Mouse (Mus musculus) layer of hippocampus, adult 2 months (tissue): ENCODE results near the gene Pdk1. TPM values are rescaled to one million over a fixed set of nuclear protein-coding genes. Genes with fewer than 3 reads are reported as not detected.

Experiments used
- DNase-seq, 2 experiments: peaks; one replicate each; pipeline ENCODE4 v3.0.0; 2022; ENCODE audit warnings: low spot score in 2 of 2
- H3K27ac ChIP-seq: fragments of 200-600 bp; 2 replicates; pipeline ENCODE4 v1.8.1; 2022
- H3K4me3 ChIP-seq: fragments of 200-600 bp; 2 replicates; pipeline ENCODE4 v1.8.1; 2022; ENCODE audit warnings: mild to moderate bottlenecking
- CTCF ChIP-seq: fragments of 200-600 bp; conservative IDR thresholded peaks from 2 replicates; pipeline ENCODE4 v1.8.1; 2022; ENCODE audit warnings: antibody characterized with exemption, mild to moderate bottlenecking, moderate library complexity
- total RNA-seq, 2 experiments: library from RNA; stranded (reverse); gene quantifications; 2 replicates each; pipeline ENCODE4 v1.2.3; 2021

Gene Pdk1
- total RNA-seq, 2 experiments from 2014 or later = 38.8 to 39.5 TPM

- no peak for DNase-seq
- Histone ChIP-seq H3K27ac (no peak overlapping the region), H3K4me3 (no peak overlapping the region)
- no peak for TF ChIP-seq CTCF
Observed at GRCm38 (mm10) chr2:71934046-71934445, 61.0 kb downstream of the Pdk1 start.

GRCm38 (mm10) chr2:71936711-71937110 is 63.7 kb downstream of the Pdk1 start:
- no peak for TF ChIP-seq CTCF
- H3K4me3 ChIP-seq = no peak overlapping the region
- peak in 1 of 2 experiments; percentile 25 for DNase-seq
- peak overlapping the region; percentile 52 for H3K27ac ChIP-seq

- no peak overlapping the region for H3K4me3 ChIP-seq
- no peak overlapping the region; the same call in 1 of the 2 replicates for H3K27ac ChIP-seq
- TF ChIP-seq CTCF = no peak
- no peak for DNase-seq
Observed at GRCm38 (mm10) chr2:71937649-71938308, 64.8 kb downstream of the Pdk1 start.

GRCm38 (mm10) chr2:71938716-71939393 is 65.8 kb downstream of the Pdk1 start:
- peak in 1 of 2 experiments; percentile 35 for DNase-seq
- TF ChIP-seq CTCF = no peak
- H3K4me3 ChIP-seq = no peak overlapping the region
- H3K27ac ChIP-seq = peak overlapping the region; percentile 25; the same call in 1 of the 2 replicates

GRCm38 (mm10) chr2:71941005-71941720 is 68.1 kb downstream of the Pdk1 start:
- H3K4me3 ChIP-seq = no peak overlapping the region
- TF ChIP-seq CTCF = no peak
- no peak overlapping the region for H3K27ac ChIP-seq
- no peak for DNase-seq

- H3K27ac ChIP-seq = no peak overlapping the region
- DNase-seq = no peak
- no peak overlapping the region for H3K4me3 ChIP-seq
- no peak for TF ChIP-seq CTCF
Observed at GRCm38 (mm10) chr2:71941721-71942087, 68.7 kb downstream of the Pdk1 start.

GRCm38 (mm10) chr2:71951212-71951611 is 78.2 kb downstream of the Pdk1 start:
- H3K27ac ChIP-seq = no peak overlapping the region
- DNase-seq = no peak
- no peak overlapping the region for H3K4me3 ChIP-seq
- TF ChIP-seq CTCF = no peak

Other genes starting within 250 kb of the Pdk1 start
- gene Itga6, start 127.6 kb upstream of the Pdk1 start, total RNA-seq = 10 to 100 TPM; 21.1 to 25.8 TPM
- 100 to 1,000 TPM; 381 TPM for gene Rapgef4, start 108.0 kb downstream of the Pdk1 start, total RNA-seq